Mouse (Mus musculus) forebrain, embryonic 13.5 days (tissue): Measurements from ENCODE around the gene Grap. TPM values are rescaled to one million over a fixed set of nuclear protein-coding genes. Genes with fewer than 3 reads are reported as not detected.

Experiments
- ATAC-seq: fragments of 200-750 bp; cut with Nextera tagmentation; 2 replicates; pipeline ENCODE4 v1.8.0; 2017
- H3K27ac ChIP-seq: fragments of 300-500 bp; sonication (generic); 2 replicates; pipeline ENCODE4 v1.5.1; 2015; ENCODE audit warnings: inconsistent platforms, mild to moderate bottlenecking, moderate library complexity
- H3K27me3 ChIP-seq: fragments of 300-500 bp; sonication (generic); 2 replicates; pipeline ENCODE4 v1.6.1; 2015; ENCODE audit warnings: mild to moderate bottlenecking, inconsistent platforms
- H3K36me3 ChIP-seq: fragments of 300-500 bp; sonication (generic); 2 replicates; pipeline ENCODE4 v1.6.1; 2015; ENCODE audit warnings: mild to moderate bottlenecking, inconsistent platforms; ENCODE audit not compliant: poor library complexity, severe bottlenecking
- H3K4me1 ChIP-seq: fragments of 300-500 bp; sonication (generic); 2 replicates; pipeline ENCODE4 v1.6.1; 2015; ENCODE audit warnings: inconsistent platforms
- H3K4me2 ChIP-seq: fragments of 300-500 bp; sonication (generic); 2 replicates; pipeline ENCODE4 v1.6.1; 2015; ENCODE audit warnings: inconsistent platforms, mild to moderate bottlenecking, moderate library complexity
- H3K4me3 ChIP-seq: fragments of 300-500 bp; sonication (generic); 2 replicates; pipeline ENCODE4 v1.5.1; 2015; ENCODE audit warnings: mild to moderate bottlenecking, inconsistent platforms
- H3K9ac ChIP-seq: fragments of 300-500 bp; sonication (generic); 2 replicates; pipeline ENCODE4 v1.6.1; 2015; ENCODE audit warnings: mild to moderate bottlenecking, inconsistent platforms
- H3K9me3 ChIP-seq: fragments of 300-500 bp; sonication (generic); replicated peaks from 2 replicates; pipeline ENCODE4 v1.6.1; 2016; ENCODE audit warnings: inconsistent platforms
- WGBS: fragments of 180-500 bp; shearing (Covaris S2); methylation state at CpG from one replicate; pipeline ENCODE4 v1.1.7; 2015; 5-methylcytosine and 5-hydroxymethylcytosine counted together
- polyA plus RNA-seq: library from polyadenylated mRNA; unstranded; fragments of >200 nt; fragmentation: Nextera tagmentation; extraction: Ambion mirVana; gene quantifications from 2 replicates; pipeline ENCODE4 v1.2.1, GENCODE M21; 2015

The Grap gene
- 6.9 and 8.2 TPM in 2 replicates for polyA plus RNA-seq

GRCm38 (mm10) chr11:61652686-61653447, at the start of gene Grap:
TSS of gene Grap (plus strand) at chr11:61653265.
- Histone ChIP-seq H3K9me3 (no peaks in the 10 kb centered on the region), H3K27me3 (no peaks in the 10 kb centered on the region), H3K4me3 (no peak within 1 kb of the TSS), H3K27ac (no peak within 1 kb of the TSS), H3K4me1 (no peaks in the 10 kb centered on the region), H3K9ac (no peak within 1 kb of the TSS), H3K36me3 (no peaks in the 10 kb centered on the region), H3K4me2 (no peak within 1 kb of the TSS)
- 78% methylated on average over 10 of the region's 10 CpGs for WGBS
- no peak for ATAC-seq

- H3K4me2 ChIP-seq, result no peak overlapping the region
- no peak for ATAC-seq
- H3K27me3 ChIP-seq, result no peaks in the 10 kb centered on the region
- H3K36me3 ChIP-seq, result no peaks in the 10 kb centered on the region
- H3K27ac ChIP-seq, result no peak overlapping the region
- H3K9me3 ChIP-seq, result 0 out of 2 replicates have a peak, but pooled peaks cover 9% of the 10 kb centered on the region
- WGBS, result 86% methylated on average over 4 of the region's 4 CpGs
- H3K4me1 ChIP-seq, result no peaks in the 10 kb centered on the region
- no peak overlapping the region for H3K4me3 ChIP-seq
- H3K9ac ChIP-seq, result no peak overlapping the region
Observed at GRCm38 (mm10) chr11:61608072-61608471, 45.0 kb upstream of the Grap start.

GRCm38 (mm10) chr11:61611197-61611596, 41.9 kb upstream of the Grap start:
- Histone ChIP-seq H3K4me3 (no peak overlapping the region), H3K9ac (no peak overlapping the region), H3K9me3 (0 out of 2 replicates have a peak, but pooled peaks cover 9% of the 10 kb centered on the region), H3K27me3 (no peaks in the 10 kb centered on the region), H3K36me3 (no peaks in the 10 kb centered on the region), H3K4me1 (peaks cover 7% of the 10 kb centered on the region), H3K4me2 (no peak overlapping the region), H3K27ac (no peak overlapping the region)
- 86% methylated on average over 3 of the region's 3 CpGs for WGBS
- no peak for ATAC-seq

GRCm38 (mm10) chr11:61612116-61612635, 40.9 kb upstream of the Grap start:
- no peaks in the 10 kb centered on the region for H3K36me3 ChIP-seq
- no peak overlapping the region for H3K4me2 ChIP-seq
- WGBS, result 87% methylated on average over 4 of the region's 4 CpGs
- ATAC-seq, result no peak
- no peak overlapping the region for H3K27ac ChIP-seq
- no peak overlapping the region for H3K9ac ChIP-seq
- 0 out of 2 replicates have a peak, but pooled peaks cover 9% of the 10 kb centered on the region for H3K9me3 ChIP-seq
- peaks cover 7% of the 10 kb centered on the region for H3K4me1 ChIP-seq
- H3K4me3 ChIP-seq, result no peak overlapping the region
- no peaks in the 10 kb centered on the region for H3K27me3 ChIP-seq

- Histone ChIP-seq H3K4me1 (peaks cover 7% of the 10 kb centered on the region), H3K4me2 (no peak overlapping the region), H3K9ac (no peak overlapping the region), H3K4me3 (no peak overlapping the region), H3K36me3 (no peaks in the 10 kb centered on the region), H3K27me3 (no peaks in the 10 kb centered on the region), H3K27ac (no peak overlapping the region), H3K9me3 (0 out of 2 replicates have a peak, but pooled peaks cover 2% of the 10 kb centered on the region)
- no peak for ATAC-seq
- WGBS, result 77% methylated on average over 5 of the region's 5 CpGs
Observed at GRCm38 (mm10) chr11:61614401-61614800, 38.7 kb upstream of the Grap start.

- no peaks in the 10 kb centered on the region for H3K27me3 ChIP-seq
- peaks cover 17% of the 10 kb centered on the region for H3K4me1 ChIP-seq
- H3K9ac ChIP-seq, result 0 out of 2 replicates have a peak overlapping the region, but pooled peaks have one; percentile 17
- H3K4me3 ChIP-seq, result no peak overlapping the region
- H3K4me2 ChIP-seq, result peak overlapping the region; percentile 50
- no peak for ATAC-seq
- WGBS, result 12% methylated on average over 19 of the region's 22 CpGs
- no peaks in the 10 kb centered on the region for H3K9me3 ChIP-seq
- H3K36me3 ChIP-seq, result no peaks in the 10 kb centered on the region
- no peak overlapping the region for H3K27ac ChIP-seq
Observed at GRCm38 (mm10) chr11:61615686-61616522, 37.2 kb upstream of the Grap start.

GRCm38 (mm10) chr11:61616523-61617292, 36.4 kb upstream of the Grap start:
- no peaks in the 10 kb centered on the region for H3K36me3 ChIP-seq
- WGBS, result 52% methylated on average over 9 of the region's 9 CpGs

GRCm38 (mm10) chr11:61617293-61617975, 35.6 kb upstream of the Grap start:
- peaks cover 17% of the 10 kb centered on the region for H3K4me1 ChIP-seq
- H3K4me2 ChIP-seq, result no peak overlapping the region
- no peaks in the 10 kb centered on the region for H3K27me3 ChIP-seq
- H3K9ac ChIP-seq, result no peak overlapping the region
- H3K27ac ChIP-seq, result no peak overlapping the region
- H3K9me3 ChIP-seq, result no peaks in the 10 kb centered on the region
- H3K4me3 ChIP-seq, result no peak overlapping the region
- ATAC-seq, result no peak
- 67% methylated on average over 7 of the region's 7 CpGs for WGBS
- H3K36me3 ChIP-seq, result no peaks in the 10 kb centered on the region

More at GRCm38 (mm10) chr11:61616523-61617292, 36.4 kb upstream of the Grap start:
- H3K4me3 ChIP-seq, result no peak overlapping the region
- no peak for ATAC-seq
- H3K9me3 ChIP-seq, result no peaks in the 10 kb centered on the region
- H3K4me2 ChIP-seq, result no peak overlapping the region
- H3K27me3 ChIP-seq, result no peaks in the 10 kb centered on the region
- peaks cover 17% of the 10 kb centered on the region for H3K4me1 ChIP-seq
- no peak overlapping the region for H3K9ac ChIP-seq
- no peak overlapping the region for H3K27ac ChIP-seq

GRCm38 (mm10) chr11:61618131-61618530, 34.9 kb upstream of the Grap start:
- Histone ChIP-seq H3K27me3 (no peaks in the 10 kb centered on the region), H3K36me3 (no peaks in the 10 kb centered on the region)
- WGBS, result 89% methylated on average over 8 of the region's 8 CpGs

GRCm38 (mm10) chr11:61618571-61618970, 34.5 kb upstream of the Grap start:
- no peak overlapping the region for H3K9ac ChIP-seq
- H3K4me3 ChIP-seq, result no peak overlapping the region
- H3K4me2 ChIP-seq, result no peak overlapping the region
- 85% methylated on average over 7 of the region's 8 CpGs for WGBS
- H3K27ac ChIP-seq, result no peak overlapping the region
- H3K27me3 ChIP-seq, result no peaks in the 10 kb centered on the region
- H3K36me3 ChIP-seq, result no peaks in the 10 kb centered on the region
- peaks cover 17% of the 10 kb centered on the region for H3K4me1 ChIP-seq
- no peaks in the 10 kb centered on the region for H3K9me3 ChIP-seq
- no peak for ATAC-seq

More at GRCm38 (mm10) chr11:61618131-61618530, 34.9 kb upstream of the Grap start:
- ATAC-seq, result no peak
- Histone ChIP-seq H3K9me3 (no peaks in the 10 kb centered on the region), H3K27ac (no peak overlapping the region), H3K9ac (no peak overlapping the region), H3K4me3 (no peak overlapping the region), H3K4me2 (no peak overlapping the region), H3K4me1 (peaks cover 17% of the 10 kb centered on the region)

- 14% methylated on average over 6 of the region's 6 CpGs for WGBS
- Histone ChIP-seq H3K4me1 (peaks cover 17% of the 10 kb centered on the region), H3K4me2 (peak overlapping the region; percentile 64), H3K4me3 (peak overlapping the region; percentile 42), H3K9me3 (no peaks in the 10 kb centered on the region), H3K36me3 (no peaks in the 10 kb centered on the region), H3K27me3 (no peaks in the 10 kb centered on the region), H3K9ac (peak overlapping the region; percentile 54), H3K27ac (no peak overlapping the region)
- no peak for ATAC-seq
Observed at GRCm38 (mm10) chr11:61619356-61619755, 33.7 kb upstream of the Grap start.
